Mouse (Mus musculus) mouse embryonic stem cell (cell line): ENCODE data around the gene Zcchc2.

Source experiments
- in situ Hi-C, 2 experiments: fragments of 300-500 bp; cut with MboI; formaldehyde crosslinking; loops; 1 replicate in 1 of 2; 3 replicates in 1 of 2; pipeline ENCODE4 v1.14.3; 2019 to 2020; ENCODE audit warnings: low sequenced_read_pairs in 2 of 2, low pct_unique_long_range_greater_than_20kb in 1 of 2, mixed read lengths in 1 of 2; ENCODE audit not compliant: unreplicated experiment in 1 of 2

The Zcchc2 gene

DNA sequence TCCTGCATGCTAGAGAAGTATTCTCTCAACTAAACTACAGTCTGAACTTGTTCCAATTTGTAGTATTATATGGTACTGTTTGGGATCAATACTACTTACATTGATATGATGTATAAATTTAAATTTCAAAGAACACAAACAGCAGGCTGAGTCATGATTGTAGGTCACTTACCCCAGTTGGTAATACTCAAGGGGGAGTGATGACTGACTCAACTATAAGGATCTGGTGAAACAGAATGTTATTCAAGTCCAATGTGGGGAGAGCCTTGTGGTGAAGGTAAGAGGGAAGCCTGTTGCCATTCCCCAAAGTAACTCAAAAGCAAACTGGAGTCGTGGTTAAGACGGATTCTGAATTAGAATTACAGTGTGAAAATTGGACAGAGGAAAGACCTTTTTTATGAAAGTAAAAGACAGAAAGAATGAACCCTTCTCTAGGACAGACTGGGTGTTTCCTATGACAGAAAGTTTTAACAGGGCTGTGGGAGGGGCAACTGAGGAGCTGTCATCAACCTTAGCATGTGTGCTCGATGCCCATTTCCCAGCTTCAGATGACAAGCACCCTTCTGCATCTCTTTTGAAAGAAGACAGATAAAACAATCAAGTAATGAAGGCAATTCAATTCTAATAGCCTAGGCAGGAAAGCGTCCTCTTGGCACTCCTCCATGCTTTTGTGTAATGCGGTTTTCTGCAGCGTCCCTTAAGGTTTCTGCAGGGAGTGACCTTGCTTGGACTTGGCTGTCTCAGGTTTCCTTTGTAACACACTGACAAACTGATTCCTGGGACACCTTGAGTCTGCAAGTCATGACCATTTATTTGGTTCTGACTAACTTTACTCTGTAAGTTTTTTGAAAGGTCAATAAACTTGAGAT is 7.5 kb upstream of the Zcchc2 start:
- in situ Hi-C loops = no loop called here

DNA sequence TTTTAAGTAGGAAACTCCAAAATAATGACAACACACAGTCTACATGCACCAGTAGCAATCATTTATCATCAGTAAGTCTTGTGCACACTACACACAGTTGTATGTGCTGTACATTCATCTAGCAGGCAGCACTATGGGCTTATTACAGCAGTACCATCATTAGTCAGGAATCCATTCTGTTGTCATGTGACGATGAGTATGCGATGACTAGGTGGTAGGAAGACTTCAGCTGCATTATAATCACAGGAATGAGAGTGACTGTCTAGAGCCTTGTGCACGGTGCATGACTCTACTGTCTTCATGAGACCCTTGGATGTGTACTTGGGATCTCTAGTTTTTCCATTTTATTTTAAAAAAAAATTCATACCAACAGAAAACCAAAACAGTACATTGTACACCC is 6.0 kb upstream of the Zcchc2 start:
- in situ Hi-C loops = no loop called here

DNA sequence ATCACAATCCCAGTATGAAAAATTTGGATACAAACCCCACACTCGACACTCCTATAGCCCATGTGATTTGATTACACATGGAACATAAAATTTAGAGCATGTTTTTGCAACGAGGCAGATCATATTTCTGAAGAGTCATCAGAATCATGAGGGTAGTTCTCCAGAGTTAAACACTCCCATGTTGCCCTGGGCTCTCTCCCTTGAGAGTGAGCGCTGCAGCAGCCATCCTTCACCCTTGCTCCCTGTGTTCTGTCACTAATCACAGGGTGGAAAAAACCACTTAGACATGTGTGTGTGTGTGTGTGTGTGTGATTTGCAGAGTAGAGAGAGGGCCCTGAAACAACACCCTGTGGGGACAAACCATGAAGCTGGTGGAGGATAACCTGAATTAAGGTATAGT is 2.0 kb upstream of the Zcchc2 start:
- in situ Hi-C loops = no loop called here

DNA sequence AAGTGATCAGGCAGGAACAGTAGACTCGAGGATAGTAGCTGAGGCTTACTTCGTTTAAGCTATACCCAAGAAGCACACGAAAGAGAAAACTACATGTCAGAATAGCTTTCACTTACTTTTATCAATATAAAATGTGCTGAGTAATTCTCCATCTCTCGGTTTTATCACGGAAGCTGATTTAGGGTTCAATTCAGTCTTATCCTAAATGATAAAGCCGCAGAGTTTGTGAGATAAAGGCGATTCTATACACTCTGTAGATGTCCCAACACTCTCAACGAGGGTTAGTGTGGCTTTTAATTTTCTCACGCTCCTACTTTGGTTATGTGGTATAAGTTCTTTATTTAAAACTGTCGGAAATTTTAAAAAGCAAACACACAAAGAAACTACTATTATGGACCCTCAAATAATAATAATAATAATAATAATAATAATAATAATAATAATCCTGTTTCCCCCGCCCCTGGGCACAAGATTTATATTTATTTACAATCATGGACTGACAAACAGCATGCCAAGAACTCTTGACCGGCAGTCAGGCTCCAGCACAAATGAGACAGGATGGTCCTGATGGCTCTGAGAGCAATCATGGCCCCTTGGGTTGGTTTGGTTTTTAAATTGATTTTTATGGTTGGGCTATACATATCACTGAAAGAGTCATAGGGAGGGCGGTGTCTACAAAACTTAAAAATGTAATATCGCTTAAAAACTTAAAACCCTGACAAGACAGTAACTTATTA is 1.1 kb upstream of the Zcchc2 start:
- in situ Hi-C loops = no loop called here

DNA sequence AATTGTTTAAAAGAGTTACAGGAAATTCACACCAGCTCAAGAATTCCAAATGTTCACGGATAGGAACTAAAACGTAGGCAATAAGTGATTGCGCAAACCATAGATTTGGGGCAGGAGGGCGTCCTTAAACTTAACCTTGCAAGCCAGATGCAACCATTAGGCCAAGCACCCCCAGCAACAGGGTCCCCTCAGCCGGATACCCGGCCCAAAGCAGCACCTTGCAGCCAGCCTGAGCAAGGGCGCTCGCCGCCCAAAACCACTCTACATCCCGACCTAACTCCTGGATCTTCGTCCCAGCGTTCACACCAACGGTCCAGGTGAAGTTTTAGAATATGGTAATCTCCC is 594 bp upstream of the Zcchc2 start:
- in situ Hi-C loops = no loop called here

DNA sequence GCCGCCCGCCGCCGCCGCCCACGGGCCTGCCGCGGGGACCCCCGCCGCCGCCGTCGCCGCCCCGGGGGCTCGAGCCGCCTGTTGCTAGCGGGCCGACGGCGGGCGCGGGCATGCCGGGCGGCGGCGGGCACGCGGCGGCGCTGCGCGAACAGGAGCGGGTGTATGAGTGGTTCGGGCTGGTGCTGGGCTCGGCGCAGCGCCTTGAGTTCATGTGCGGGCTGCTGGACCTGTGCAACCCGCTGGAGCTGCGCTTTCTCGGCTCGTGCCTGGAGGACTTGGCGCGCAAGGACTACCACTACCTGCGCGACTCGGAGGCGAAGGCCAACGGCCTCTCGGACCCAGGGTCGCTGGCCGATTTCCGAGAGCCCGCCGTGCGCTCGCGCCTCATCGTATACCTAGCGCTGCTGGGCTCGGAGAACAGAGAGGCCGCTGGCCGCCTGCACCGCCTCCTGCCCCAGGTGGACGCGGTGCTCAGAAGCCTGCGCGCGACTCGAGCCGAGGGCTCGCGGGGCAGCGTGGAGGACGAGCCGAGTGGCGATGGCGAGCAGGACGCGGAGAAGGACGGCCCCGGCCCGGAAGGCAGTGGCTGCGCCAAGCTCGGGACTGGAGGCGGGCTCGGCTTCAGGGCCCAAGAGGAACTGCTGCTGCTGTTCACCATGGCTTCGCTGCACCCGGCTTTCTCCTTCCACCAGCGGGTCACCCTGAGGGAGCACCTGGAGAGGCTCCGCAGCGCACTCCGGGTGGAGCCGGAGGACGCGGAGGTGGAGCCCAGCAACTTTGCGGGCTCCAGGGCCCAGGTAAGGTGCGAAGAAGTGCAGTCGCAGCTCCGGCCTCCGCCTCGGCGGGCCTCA is 930 bp downstream of the Zcchc2 start:
- in situ Hi-C loops = no loop called here

DNA sequence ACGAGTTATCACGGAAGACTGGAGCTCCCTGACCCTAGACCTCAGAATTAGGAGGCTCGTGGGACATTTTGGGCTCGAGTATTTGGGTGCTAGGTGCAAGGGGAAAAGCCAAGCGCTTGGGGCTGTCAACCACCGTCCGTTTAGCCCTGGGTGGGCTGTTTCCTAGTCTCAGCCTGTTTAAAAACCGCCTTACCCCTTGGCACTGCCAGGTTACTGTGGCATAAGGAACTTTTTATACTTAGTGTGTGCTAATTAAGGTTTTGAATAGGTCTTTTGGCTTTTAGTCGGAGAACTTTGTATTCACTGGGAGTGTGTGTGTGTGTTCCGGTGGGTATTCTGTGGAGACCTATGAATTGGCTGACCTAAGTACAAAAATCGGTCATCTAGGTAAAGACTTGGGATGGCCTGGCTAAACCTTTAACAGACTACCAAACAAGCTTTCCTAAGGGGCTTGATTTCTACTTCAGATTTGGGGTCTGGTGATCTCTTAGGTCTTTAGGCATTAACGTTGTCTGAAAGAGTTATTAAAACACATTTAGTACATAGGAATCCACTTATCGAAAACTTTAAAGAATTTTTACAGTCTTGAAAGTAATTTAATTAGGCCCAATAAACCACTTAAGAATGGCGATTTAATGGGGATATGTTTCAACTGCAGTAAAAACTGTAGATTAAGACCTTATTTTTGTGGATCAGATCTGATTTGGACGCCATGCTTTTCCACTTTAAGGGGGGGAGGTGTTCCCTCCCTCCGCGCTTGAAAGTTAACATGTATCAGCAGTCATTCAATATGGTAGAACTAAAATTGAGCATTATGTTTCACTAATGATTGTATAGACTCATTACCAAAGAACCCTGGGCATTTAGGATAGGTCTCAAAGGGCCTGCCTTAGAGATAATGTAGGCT is 2.0 kb downstream of the Zcchc2 start:
- in situ Hi-C loops = no loop called here

DNA sequence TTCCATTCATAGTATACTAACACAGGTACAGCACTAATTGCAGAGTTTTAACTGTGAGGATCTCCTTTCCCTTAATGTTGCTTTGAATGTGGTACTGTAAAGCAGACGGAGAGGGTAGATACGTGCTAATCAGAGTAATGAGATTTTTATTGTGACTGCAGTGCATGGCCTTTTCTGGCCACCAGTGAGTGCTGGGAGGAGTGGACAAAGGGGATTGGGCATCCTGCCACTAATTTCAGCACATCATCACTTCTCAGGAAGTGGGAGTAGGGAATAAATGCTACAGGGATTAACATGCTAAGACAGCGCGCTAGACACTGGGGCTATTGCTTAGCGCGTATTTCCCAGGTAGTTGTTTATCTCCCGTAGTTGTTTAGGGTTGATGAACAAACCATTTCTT is 3.0 kb downstream of the Zcchc2 start:
- in situ Hi-C loops = no loop called here

DNA sequence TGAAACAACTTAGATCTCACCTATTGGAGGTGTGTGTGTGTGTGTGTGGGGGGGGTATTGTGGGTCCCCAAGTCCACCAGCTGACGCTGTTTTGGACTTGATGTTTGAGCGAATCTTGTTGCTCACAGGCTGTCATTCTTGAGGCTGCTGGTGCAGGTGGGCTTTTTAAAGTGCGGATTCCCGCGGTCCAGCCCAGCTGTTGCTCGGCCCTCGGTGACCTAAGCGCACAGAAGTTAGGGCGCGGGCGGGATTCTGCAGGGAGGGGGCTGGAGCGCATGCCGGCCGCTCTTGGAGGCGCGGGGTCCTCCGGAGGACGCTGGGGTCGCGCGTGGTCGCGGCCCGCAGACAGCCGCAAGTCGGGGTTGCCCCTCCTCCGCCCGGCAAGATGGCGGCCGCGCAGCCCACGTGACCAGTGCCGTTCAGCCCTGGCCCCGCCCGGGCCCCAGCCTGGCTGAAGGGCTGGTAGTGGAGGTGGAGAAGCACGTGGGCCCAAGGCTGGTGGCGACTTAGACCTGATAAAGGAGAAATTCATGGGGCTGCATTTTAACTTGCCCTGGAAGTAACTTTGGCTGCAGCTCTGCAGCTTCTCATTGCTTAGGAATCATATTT is 3.5 kb downstream of the Zcchc2 start:
- in situ Hi-C loops = no loop called here

DNA sequence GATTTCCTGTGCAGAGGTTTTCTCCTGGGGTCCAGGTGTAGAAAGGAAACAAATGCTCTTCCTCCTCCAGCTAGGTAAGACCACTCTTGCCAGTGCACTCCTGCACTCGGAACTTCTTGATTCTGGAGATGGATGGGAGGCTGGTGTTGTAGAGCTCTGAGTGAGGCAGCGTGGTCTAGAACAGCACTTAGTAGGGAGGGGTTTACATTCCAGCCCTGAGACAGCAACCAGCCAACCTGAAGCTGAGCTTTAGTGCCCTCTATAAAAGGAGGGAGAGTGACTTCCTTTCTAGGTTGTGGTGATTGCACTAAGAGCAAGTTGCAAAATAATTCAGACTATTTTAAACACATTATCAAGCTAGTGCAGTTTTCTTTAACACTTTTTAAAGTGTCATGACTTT is 5.8 kb downstream of the Zcchc2 start:
- in situ Hi-C loops = no loop called here

DNA sequence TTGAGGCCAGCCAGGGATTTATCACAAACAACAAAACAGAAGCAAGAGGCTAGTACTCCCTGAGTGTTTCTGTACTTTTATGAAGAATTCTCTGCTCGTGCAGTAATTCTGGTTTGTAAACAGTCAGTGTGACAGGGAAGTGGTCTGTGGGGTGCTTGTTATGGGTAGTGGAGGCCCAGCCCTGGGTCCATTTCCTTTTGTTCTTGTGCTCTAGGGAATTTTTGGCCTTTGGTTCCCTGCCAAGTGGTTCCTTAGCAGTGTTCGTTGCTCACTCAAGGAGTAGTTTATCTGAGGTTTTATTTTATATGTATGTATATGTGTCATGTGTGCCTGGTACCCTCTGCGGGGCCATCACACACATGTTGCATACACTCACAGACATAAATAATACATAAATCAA is 7.1 kb downstream of the Zcchc2 start:
- in situ Hi-C loops = no loop called here

DNA sequence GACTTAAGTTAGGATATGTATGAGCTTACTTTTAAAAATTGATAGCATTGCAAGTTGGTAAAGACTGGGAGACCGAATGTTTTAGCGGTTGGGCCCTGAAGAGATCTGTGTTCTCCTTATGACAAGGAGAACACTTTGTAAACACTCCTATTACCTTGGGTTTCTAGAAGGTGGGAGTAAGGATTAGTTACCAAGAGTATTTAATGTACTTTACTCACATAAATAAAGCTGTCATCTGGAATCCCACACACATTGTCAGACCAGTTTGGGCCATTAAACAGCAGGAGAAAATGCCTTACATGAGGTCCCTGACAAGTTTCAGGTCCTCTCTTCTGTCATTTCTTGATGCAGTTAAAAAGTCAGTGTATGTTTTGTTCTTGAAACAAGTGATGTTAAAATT is 9.6 kb downstream of the Zcchc2 start:
- in situ Hi-C loops = no loop called here

DNA sequence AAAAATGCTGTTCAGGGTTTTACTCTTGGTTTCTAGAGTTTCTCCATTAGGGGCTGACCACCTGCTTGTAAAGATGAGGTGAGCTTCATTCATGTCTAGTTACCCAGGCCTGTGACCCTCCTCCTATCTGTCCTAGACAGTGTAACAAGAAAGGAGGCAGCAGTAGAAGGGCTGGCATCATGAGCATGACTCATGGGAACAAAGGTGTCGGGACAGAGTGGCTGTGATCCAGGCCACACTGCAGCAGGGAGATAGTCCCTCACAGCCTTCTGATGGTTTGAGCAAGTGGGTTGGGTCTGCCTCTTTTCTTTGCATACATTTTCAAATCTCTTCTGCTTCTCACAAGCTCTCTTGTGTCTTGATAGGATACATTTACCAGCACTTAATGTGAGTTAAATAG is 17.4 kb downstream of the Zcchc2 start:
- in situ Hi-C loops = no loop called here

DNA sequence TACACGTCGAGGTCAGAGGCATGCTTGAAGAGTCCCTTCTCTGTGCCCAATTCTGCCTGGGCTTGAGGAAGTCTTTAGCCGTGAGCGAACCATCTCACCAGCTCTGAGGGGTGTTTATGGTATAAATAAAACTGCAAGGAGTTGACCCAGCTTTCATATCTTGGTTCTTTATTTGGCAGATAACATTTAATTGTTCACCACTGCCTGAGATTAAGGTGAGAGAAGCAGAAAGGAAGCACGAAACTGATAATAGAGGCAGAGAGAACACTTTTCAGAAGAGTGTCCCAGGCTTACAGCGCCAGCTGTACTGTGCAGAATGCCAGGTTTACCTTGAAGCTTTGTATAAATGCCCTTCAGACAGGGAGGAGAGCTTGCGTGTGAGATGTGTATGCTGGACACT is 20.9 kb downstream of the Zcchc2 start:
- in situ Hi-C loops = no loop called here

DNA sequence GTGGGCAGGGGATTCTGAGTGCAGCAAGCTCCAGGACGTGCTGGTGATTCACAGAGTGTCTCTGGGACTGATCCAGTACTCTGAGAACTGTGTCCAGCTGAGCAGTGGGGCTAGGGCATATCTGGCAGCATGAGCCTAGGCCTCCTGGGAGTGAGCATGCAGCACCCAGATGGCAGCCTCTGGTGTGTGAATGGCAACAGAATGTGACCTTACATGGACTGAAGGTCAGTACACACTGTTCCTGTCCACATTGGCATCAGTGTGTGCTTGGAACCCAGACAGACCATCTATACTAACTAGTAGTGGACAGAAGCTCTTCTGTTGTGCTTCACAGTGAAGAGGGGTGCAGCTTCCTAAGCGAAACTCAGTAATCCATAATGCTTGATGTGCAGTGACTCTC is 23.6 kb downstream of the Zcchc2 start:
- in situ Hi-C loops = no loop called here

DNA sequence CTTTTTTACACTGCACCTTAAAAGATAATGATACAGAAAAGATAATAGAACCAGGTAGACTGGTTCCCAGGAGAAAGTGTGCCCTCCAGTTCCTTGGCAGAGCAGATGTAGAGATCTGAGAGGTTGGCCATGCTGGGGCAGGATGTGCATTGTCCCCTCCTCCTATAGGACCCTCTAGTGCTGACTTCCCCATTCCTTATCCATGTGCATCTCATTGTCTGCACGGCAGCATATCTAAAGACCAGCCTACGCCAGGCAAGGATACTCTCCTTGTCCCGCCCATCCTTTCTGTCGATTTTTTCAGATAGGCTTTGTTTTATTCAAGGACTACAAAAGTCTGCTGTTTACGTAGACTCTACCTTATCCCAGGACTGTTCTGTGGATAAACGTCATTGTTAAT is 26.1 kb downstream of the Zcchc2 start:
- in situ Hi-C loops = no loop called here

DNA sequence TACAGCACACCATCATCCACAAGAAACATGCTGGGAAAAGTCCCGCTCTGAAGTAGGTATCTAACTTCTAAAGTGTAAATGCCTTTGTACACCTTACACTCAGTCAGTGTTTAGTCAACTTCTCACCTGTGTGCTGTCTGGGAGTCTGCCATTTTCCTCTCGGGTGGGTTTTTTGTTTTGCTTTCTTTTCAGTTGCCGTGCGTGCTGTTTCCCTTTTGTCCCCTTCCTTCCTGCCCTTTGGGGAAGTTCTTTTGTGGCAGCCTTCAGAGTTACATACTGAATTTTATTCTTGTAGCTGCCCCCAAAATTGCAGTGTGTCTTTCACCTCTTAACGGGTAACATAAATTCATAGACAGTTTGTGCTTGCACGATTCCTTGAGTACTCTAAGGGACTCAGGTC is 29.6 kb downstream of the Zcchc2 start:
- in situ Hi-C loops = no loop called here

DNA sequence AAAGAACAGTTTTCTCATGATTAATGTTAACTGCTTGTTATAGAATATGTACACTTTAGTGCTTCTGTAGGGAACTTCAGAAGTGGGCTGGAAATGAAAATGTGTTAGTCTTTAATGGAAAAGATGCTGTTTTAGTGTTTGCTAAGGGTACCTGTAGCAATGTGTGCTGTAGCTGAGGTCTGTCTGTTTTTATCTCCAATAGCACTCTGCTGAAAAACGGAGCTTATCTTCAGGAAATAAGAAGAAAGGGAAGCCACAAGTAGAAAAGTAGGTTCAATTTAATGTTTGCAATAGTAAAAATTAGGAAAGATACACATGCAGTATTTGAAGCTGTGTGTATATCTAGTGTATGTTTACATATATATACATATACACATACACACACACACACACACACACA is 32.8 kb downstream of the Zcchc2 start:
- in situ Hi-C loops = no loop called here
